Mouse (Mus musculus) MEL (cell line): Measurements from ENCODE around the gene Ap5s1. TPM values are rescaled to one million over a fixed set of nuclear protein-coding genes. Genes with fewer than 3 reads are reported as not detected.
A peak's percentile ranks its signal among the peaks of the same experiment; 100 is the strongest.

Source experiments
- DNase-seq: peaks from one replicate; pipeline ENCODE4 v3.0.0; 2011; ENCODE audit warnings: low read depth, low spot score
- H3K27ac ChIP-seq: 2 replicates; pipeline ENCODE4 v1.5.1; 2012; ENCODE audit warnings: low read depth, mild to moderate bottlenecking, control low read depth, low read length, moderate library complexity; ENCODE audit not compliant: control insufficient read depth
- H3K27me3 ChIP-seq, 2 experiments: fragments of 150-350 bp in 1 of 2; sonication (generic) in 1 of 2; 2 replicates each; pipeline ENCODE4 v1.6.1; 2012; ENCODE audit warnings: low read length in 2 of 2, mild to moderate bottlenecking in 2 of 2, improper control_type of control experiment in 1 of 2, moderate library complexity in 1 of 2; ENCODE audit not compliant: insufficient read depth in 2 of 2, control insufficient read depth in 1 of 2
- H3K36me3 ChIP-seq, 2 experiments: 2 replicates each; pipeline ENCODE4 v1.6.1; 2012 to 2014; ENCODE audit warnings: low read length in 2 of 2, improper control_type of control experiment in 1 of 2, inconsistent platforms in 1 of 2, mild to moderate bottlenecking in 1 of 2; ENCODE audit not compliant: insufficient read depth in 2 of 2, control insufficient read depth in 1 of 2
- H3K4me1 ChIP-seq, 2 experiments: fragments of 150-350 bp in 1 of 2; sonication (generic) in 1 of 2; 2 replicates each; pipeline ENCODE4 v1.6.1; 2012; ENCODE audit warnings: low read length in 2 of 2, improper control_type of control experiment in 1 of 2, mild to moderate bottlenecking in 1 of 2; ENCODE audit not compliant: insufficient read depth in 2 of 2, control insufficient read depth in 1 of 2
- H3K4me3 ChIP-seq, 2 experiments: fragments of 150-350 bp in 1 of 2; sonication (generic) in 1 of 2; 2 replicates each; pipeline ENCODE4 v1.5.1; 2012; ENCODE audit warnings: low read depth in 2 of 2, low read length in 2 of 2, mild to moderate bottlenecking in 2 of 2, moderate library complexity in 2 of 2, control low read depth in 1 of 2, improper control_type of control experiment in 1 of 2; ENCODE audit not compliant: control insufficient read depth in 1 of 2, insufficient read depth in 1 of 2
- H3K79me2 ChIP-seq: 2 replicates; pipeline ENCODE4 v1.6.1; 2012; ENCODE audit warnings: mild to moderate bottlenecking, low read length, moderate library complexity; ENCODE audit not compliant: control insufficient read depth, poor library complexity, insufficient read depth
- H3K9ac ChIP-seq: 2 replicates; pipeline ENCODE4 v1.6.1; 2012; ENCODE audit warnings: low read depth, mild to moderate bottlenecking, control low read depth, low read length, moderate library complexity; ENCODE audit not compliant: control insufficient read depth, poor library complexity, severe bottlenecking
- H3K9me3 ChIP-seq: fragments of 150-350 bp; sonication (generic); replicated peaks from 2 replicates; pipeline ENCODE4 v1.6.1; 2012; ENCODE audit warnings: mild to moderate bottlenecking, low read length, improper control_type of control experiment, moderate library complexity; ENCODE audit not compliant: insufficient read depth
- BHLHE40 ChIP-seq: IDR thresholded peaks from 2 replicates; pipeline ENCODE4 v1.6.1; 2012; ENCODE audit warnings: low read depth, mild to moderate bottlenecking, inconsistent platforms, low read length, improper control_type of control experiment, borderline replicate concordance
- EP300 ChIP-seq, 2 experiments: IDR thresholded peaks; 2 replicates each; pipeline ENCODE4 v1.6.1; 2011; ENCODE audit warnings: improper control_type of control experiment in 2 of 2, low read length in 2 of 2, low read depth in 1 of 2, mild to moderate bottlenecking in 1 of 2
- ETS1 ChIP-seq: IDR thresholded peaks from 2 replicates; pipeline ENCODE4 v1.6.1; 2012; ENCODE audit warnings: low read depth, mild to moderate bottlenecking, inconsistent platforms, low read length, improper control_type of control experiment, moderate library complexity
- GATA1 ChIP-seq: IDR thresholded peaks from 2 replicates; pipeline ENCODE4 v1.6.1; 2011; ENCODE audit warnings: low read depth, low read length, improper control_type of control experiment
- JUND ChIP-seq: IDR thresholded peaks from 2 replicates; pipeline ENCODE4 v1.6.1; 2011; ENCODE audit warnings: low read depth, mild to moderate bottlenecking, improper control_type of control experiment, low read length
- MAFK ChIP-seq: IDR thresholded peaks from 2 replicates; pipeline ENCODE4 v1.6.1; 2011; ENCODE audit warnings: low read depth, mild to moderate bottlenecking, low read length, improper control_type of control experiment, borderline replicate concordance
- MAZ ChIP-seq: IDR thresholded peaks from 2 replicates; pipeline ENCODE4 v1.6.1; 2012; ENCODE audit warnings: low read depth, mild to moderate bottlenecking, inconsistent platforms, low read length, improper control_type of control experiment
- MXI1 ChIP-seq: IDR thresholded peaks from 2 replicates; pipeline ENCODE4 v1.6.1; 2011; ENCODE audit warnings: mild to moderate bottlenecking, low read depth, low read length, improper control_type of control experiment
- MYB ChIP-seq: IDR thresholded peaks from 2 replicates; pipeline ENCODE4 v1.6.1; 2011; ENCODE audit warnings: mild to moderate bottlenecking, low read depth, low read length, improper control_type of control experiment
- POLR2AphosphoS5 ChIP-seq: IDR thresholded peaks from 2 replicates; pipeline ENCODE4 v1.6.1; 2012; ENCODE audit warnings: low read depth, borderline replicate concordance, mild to moderate bottlenecking, inconsistent platforms, low read length, moderate library complexity, mixed read lengths
- RAD21 ChIP-seq: IDR thresholded peaks from 2 replicates; pipeline ENCODE4 v1.6.1; 2011; ENCODE audit warnings: mild to moderate bottlenecking, low read depth, low read length, improper control_type of control experiment
- RCOR1 ChIP-seq: IDR thresholded peaks from 2 replicates; pipeline ENCODE4 v1.6.1; 2012; ENCODE audit warnings: low read depth, mild to moderate bottlenecking, inconsistent platforms, low read length, improper control_type of control experiment
- SIN3A ChIP-seq: IDR thresholded peaks from 2 replicates; pipeline ENCODE4 v1.6.1; 2012; ENCODE audit warnings: low read length, improper control_type of control experiment, inconsistent platforms
- TAL1 ChIP-seq: IDR thresholded peaks from 2 replicates; pipeline ENCODE4 v1.6.1; 2012; ENCODE audit warnings: mild to moderate bottlenecking, inconsistent platforms, low read length, moderate library complexity, mixed read lengths
- TBP ChIP-seq: IDR thresholded peaks from 2 replicates; pipeline ENCODE4 v1.8.0; 2011; ENCODE audit warnings: low read depth, low read length, improper control_type of control experiment
- TCF12 ChIP-seq: IDR thresholded peaks from 2 replicates; pipeline ENCODE4 v1.6.1; 2014; ENCODE audit warnings: low read depth, mild to moderate bottlenecking, inconsistent platforms, low read length, improper control_type of control experiment, moderate library complexity
- UBTF ChIP-seq: IDR thresholded peaks from 2 replicates; pipeline ENCODE4 v1.6.1; 2012; ENCODE audit warnings: low read depth, mild to moderate bottlenecking, inconsistent platforms, low read length, improper control_type of control experiment, moderate library complexity, borderline replicate concordance; ENCODE audit not compliant: insufficient read depth
- USF2 ChIP-seq, 2 experiments: IDR thresholded peaks; 2 replicates each; pipeline ENCODE4 v1.6.1; 2011 to 2012; ENCODE audit warnings: improper control_type of control experiment in 2 of 2, low read length in 2 of 2, borderline replicate concordance in 1 of 2, inconsistent platforms in 1 of 2, low read depth in 1 of 2, mild to moderate bottlenecking in 1 of 2; ENCODE audit not compliant: insufficient read depth in 1 of 2
- ZC3H11A ChIP-seq: IDR thresholded peaks from 2 replicates; pipeline ENCODE4 v1.6.1; 2012; ENCODE audit warnings: low read depth, mild to moderate bottlenecking, inconsistent platforms, low read length, improper control_type of control experiment
- ZKSCAN1 ChIP-seq: IDR thresholded peaks from 2 replicates; pipeline ENCODE4 v1.6.1; 2012; ENCODE audit warnings: low read depth, mild to moderate bottlenecking, inconsistent platforms, low read length, improper control_type of control experiment, moderate library complexity
- ZMIZ1 ChIP-seq: IDR thresholded peaks from 2 replicates; pipeline ENCODE4 v1.6.1; 2012; ENCODE audit warnings: low read depth, mild to moderate bottlenecking, inconsistent platforms, low read length, improper control_type of control experiment, moderate library complexity
- ZNF384 ChIP-seq: IDR thresholded peaks from 2 replicates; pipeline ENCODE4 v1.6.1; 2012; ENCODE audit warnings: low read depth, mild to moderate bottlenecking, inconsistent platforms, low read length, improper control_type of control experiment
- polyA plus RNA-seq, 2 experiments: library from polyadenylated mRNA; stranded (reverse) in 1 of 2; unstranded in 1 of 2; fragments of >175 nt in 1 of 2; fragments of >200 nt in 1 of 2; gene quantifications; 2 replicates each; pipeline versions ENCODE4 v1.2.1 to v1.2.4; 2012; ENCODE audit warnings: low replicate concordance in 2 of 2, low read depth in 1 of 2; ENCODE audit not compliant: insufficient read length in 2 of 2, insufficient read depth in 1 of 2, missing spikeins in 1 of 2
- total RNA-seq: library from RNA; depleted of rRNA; stranded (reverse); fragments of 300-350 nt; gene quantifications from 2 replicates; pipeline ENCODE4 v1.2.3, GENCODE M21; 2012

Gene Ap5s1
- total and polyA plus RNA-seq, 3 experiments: 9.6 to 12.7 TPM; not detected in 1

DNA sequence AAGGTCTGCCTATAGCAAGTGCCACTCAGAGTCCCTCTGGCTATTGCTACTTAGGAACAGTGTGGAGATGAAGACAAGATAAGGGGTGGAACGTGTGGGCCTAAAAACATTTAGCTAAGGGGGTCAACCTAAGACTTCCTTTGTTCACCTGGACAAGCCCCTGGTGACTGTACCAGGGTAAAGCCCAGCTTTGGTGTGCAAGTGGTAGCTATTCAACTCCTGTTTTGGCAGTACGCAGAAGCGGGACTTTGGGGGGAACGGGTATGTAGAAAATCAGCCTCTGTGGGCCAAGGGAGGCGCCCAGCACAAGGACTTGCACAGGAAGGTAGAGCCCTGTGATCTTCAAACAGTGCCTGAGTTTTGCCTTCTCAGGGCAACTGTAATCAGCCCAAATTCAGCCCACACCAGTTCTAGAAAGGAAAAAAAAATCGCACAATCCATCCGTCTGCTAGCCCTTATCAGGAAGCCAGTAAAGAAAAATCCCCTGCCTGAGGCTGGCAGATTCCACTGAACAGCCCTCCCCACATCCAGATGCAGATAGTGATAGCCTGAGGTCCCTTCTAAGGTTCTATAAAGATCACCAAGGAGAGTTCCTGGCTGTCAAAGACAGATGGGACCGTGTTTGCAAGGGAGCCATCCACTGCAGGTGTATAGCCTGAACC, 1.2 kb upstream of the Ap5s1 start:
- peaks cover 1% of the 10 kb centered on the region; the same call in 1 of the 2 replicates for H3K79me2 ChIP-seq
- peak; percentile 93 for DNase-seq
- peaks cover 0 to 25% of the 10 kb centered on the region in 2 experiments; a peak in 2 of 4 replicates for H3K36me3 ChIP-seq
- H3K9me3 ChIP-seq: no peaks in the 10 kb centered on the region
- peak overlapping the region; percentile 57 for H3K27ac ChIP-seq
- H3K4me3 ChIP-seq: no peak overlapping the region
- TF ChIP-seq ZKSCAN1 (no peak; the same call in 1 of the 2 replicates), GATA1 (peak; percentile 100), ZMIZ1 (peak; percentile 39; the same call in 1 of the 2 replicates), EP300 (IDR thresholded peaks at IDR 0.05; ENCODE audit: low read depth in 1 of 2, low read length in 2 of 2) (peak; percentile 98 to 99), ZNF384 (peak; percentile 98), TCF12 (peak; percentile 100), MYB (0 out of 2 replicates have a peak, but pooled peaks have one; percentile 36), BHLHE40 (peak; percentile 45; the same call in 1 of the 2 replicates), POLR2AphosphoS5 (no peak), RAD21 (no peak), RCOR1 (peak; percentile 98), MAFK (peak; percentile 75; the same call in 1 of the 2 replicates), UBTF (no peak), TAL1 (peak; percentile 98), JUND (no peak), TBP (peak; percentile 51; the same call in 1 of the 2 replicates), MXI1 (peak; percentile 59; the same call in 1 of the 2 replicates), ETS1 (peak; percentile 94), MAZ (peak; percentile 96), USF2 (IDR thresholded peaks at IDR 0.05; ENCODE audit: borderline replicate concordance in 1 of 2, insufficient read depth in 1 of 2, low read depth in 1 of 2, low read length in 2 of 2) (no peak), SIN3A (peak; percentile 71), ZC3H11A (no peak)
- no peak overlapping the region for H3K9ac ChIP-seq
- H3K27me3 ChIP-seq: no peaks in the 10 kb centered on the region
- H3K4me1 ChIP-seq: peaks cover 7 to 53% of the 10 kb centered on the region in 2 experiments; a peak in 3 of 4 replicates
